Mouse (Mus musculus) MN1 (cell line): ENCODE results near the gene Ccdc120.

Experiments used
- DNase-seq: peaks from one replicate; pipeline ENCODE4 v3.0.0-alpha.2; 2016; ENCODE audit warnings: low spot score

Ccdc120 gene

GRCm38 (mm10) chrX:7750432-7751116 is at the start of gene Ccdc120:
Ccdc120 (minus strand) TSS chrX:7750905.
- peak; percentile 84 for DNase-seq

- DNase-seq = no peak
Measured at GRCm38 (mm10) chrX:7797327-7797726, 46.6 kb upstream of the Ccdc120 start.

- DNase-seq = no peak
Measured at GRCm38 (mm10) chrX:7795016-7795415, 44.3 kb upstream of the Ccdc120 start.

GRCm38 (mm10) chrX:7793361-7793760 is 42.7 kb upstream of the Ccdc120 start:
- peak; percentile 12 for DNase-seq

- DNase-seq = peak; percentile 26
Measured at GRCm38 (mm10) chrX:7790309-7790708, 39.6 kb upstream of the Ccdc120 start.

- peak; percentile 90 for DNase-seq
Measured at GRCm38 (mm10) chrX:7789542-7790136, 38.9 kb upstream of the Ccdc120 start, which contains the start of gene Gripap1. Gripap1 (plus strand) TSS chrX:7789765.

- no peak for DNase-seq
Measured at GRCm38 (mm10) chrX:7782603-7783092, 31.9 kb upstream of the Ccdc120 start.

GRCm38 (mm10) chrX:7779294-7779693 is 28.6 kb upstream of the Ccdc120 start:
- no peak for DNase-seq

GRCm38 (mm10) chrX:7778450-7779244 is 27.9 kb upstream of the Ccdc120 start:
- DNase-seq = no peak

- DNase-seq = peak; percentile 29
Measured at GRCm38 (mm10) chrX:7776329-7777082, 25.8 kb upstream of the Ccdc120 start.

GRCm38 (mm10) chrX:7775501-7776205 is 24.9 kb upstream of the Ccdc120 start:
- DNase-seq = no peak

- no peak for DNase-seq
Measured at GRCm38 (mm10) chrX:7772766-7773165, 22.1 kb upstream of the Ccdc120 start.

GRCm38 (mm10) chrX:7769302-7770017 is 18.8 kb upstream of the Ccdc120 start:
- no peak for DNase-seq

GRCm38 (mm10) chrX:7765764-7766163 is 15.1 kb upstream of the Ccdc120 start:
- DNase-seq = peak; percentile 79

GRCm38 (mm10) chrX:7765281-7765670 is 14.6 kb upstream of the Ccdc120 start:
- DNase-seq = no peak

- DNase-seq = no peak
Measured at GRCm38 (mm10) chrX:7764657-7765280, 14.1 kb upstream of the Ccdc120 start.

GRCm38 (mm10) chrX:7763631-7764393 is 13.1 kb upstream of the Ccdc120 start:
- DNase-seq = peak; percentile 68

GRCm38 (mm10) chrX:7762921-7763197 is 12.2 kb upstream of the Ccdc120 start:
- DNase-seq = no peak

- DNase-seq = peak; percentile 95
Measured at GRCm38 (mm10) chrX:7762137-7762920, 11.6 kb upstream of the Ccdc120 start, which contains the start of gene Tfe3. Tfe3 (plus strand) TSS chrX:7762560.
